Mouse (Mus musculus): Measurements from ENCODE around the gene Klk9. TPM values are rescaled to one million over a fixed set of nuclear protein-coding genes. Genes with fewer than 3 reads are reported as not detected.

The Klk9 gene
- not detected for polyA plus RNA-seq (2017; shearing (Covaris generic))

GRCm38 (mm10) chr7:43791591-43791990 is at the start of gene Klk9:
Gene Klk9, plus strand, starts transcription at chr7:43791891.

GRCm38 (mm10) chr7:43768597-43768996 is 23.1 kb upstream of the Klk9 start, which contains the start of gene Klk12:
Gene Klk12, plus strand, starts transcription at chr7:43768897.

DNA sequence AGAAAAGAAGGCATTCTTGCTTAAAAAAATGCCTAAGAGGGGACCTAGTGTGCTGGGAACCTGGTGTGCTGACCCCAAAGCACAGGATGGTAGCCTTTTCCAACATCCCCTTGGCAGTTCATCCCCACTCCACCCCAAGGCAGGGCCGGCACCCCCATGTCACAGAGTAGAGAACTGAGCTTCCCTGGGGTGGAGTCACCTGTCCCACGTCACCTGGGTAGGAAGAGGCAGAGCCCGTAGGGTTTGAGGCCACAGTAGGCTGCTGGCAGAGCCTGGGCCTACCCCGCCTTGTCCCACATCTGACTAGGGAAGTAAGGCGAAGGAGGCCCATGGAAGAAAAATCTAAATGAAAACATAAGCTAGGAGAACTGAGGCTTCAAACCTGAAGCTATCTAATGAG is 17.3 kb upstream of the Klk9 start, which contains the start of gene Klk11:
Klk11 (plus strand) TSS at position 241 of the 400 bp plus-strand sequence.

GRCm38 (mm10) chr7:43780746-43781145 is 10.9 kb upstream of the Klk9 start, which contains the start of gene Klk10:
Gene Klk10, plus strand, starts transcription at chr7:43781035.

DNA sequence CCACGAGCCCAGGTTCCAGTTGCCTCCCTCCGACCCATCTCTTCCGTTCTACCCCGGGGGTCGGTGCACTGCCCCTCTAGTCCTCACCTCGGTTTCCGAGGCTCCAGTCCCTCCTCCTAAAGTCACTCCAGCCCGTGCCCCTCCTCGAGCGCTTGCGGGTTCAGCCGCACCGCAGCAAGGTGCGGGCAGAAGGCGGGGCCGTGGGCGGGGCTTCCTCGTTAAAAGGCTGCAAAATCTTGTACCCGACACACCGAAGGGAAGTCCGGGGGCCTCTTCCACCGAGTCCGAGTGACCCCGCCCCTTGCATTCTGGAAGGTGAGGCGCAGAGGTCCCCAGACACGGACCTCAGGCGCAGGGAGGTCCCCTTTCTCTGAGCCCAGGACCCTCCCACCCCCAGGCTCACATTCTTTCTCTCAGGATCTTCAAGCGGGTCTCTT is 5.7 kb downstream of the Klk9 start, which contains the start of gene Klk8:
Klk8 (plus strand) TSS at position 245 of the 437 bp plus-strand sequence.

DNA sequence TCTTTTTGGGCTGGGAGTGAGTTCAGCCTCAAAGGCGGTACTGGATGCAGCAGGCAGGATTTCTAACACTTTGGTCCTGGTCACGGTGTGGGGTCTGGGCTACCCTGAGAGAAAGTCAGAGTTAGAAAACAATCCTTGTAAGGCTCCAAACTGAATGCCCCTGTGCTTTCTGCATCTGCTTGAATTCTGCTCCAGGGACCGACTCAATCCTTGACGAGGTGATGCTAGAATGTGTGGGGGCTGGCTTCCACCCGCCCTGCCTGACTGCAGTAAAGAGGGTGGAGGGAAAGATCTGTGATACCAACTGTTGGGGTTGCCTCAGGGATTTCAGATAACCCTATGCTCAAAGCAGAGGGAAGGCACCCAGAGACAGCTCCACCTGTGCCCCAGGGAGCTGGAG is 19.3 kb downstream of the Klk9 start, which contains the start of gene Klk7:
Klk7 (plus strand) TSS at position 301 of the 400 bp plus-strand sequence.

GRCm38 (mm10) chr7:43824199-43824598 is 32.5 kb downstream of the Klk9 start, which contains the start of gene Klk6:
Gene Klk6, plus strand, starts transcription at chr7:43824499.

GRCm38 (mm10) chr7:43841701-43842100 is 50.0 kb downstream of the Klk9 start, which contains the start of gene Klk5:
Gene Klk5, plus strand, starts transcription at chr7:43841971.

Other genes starting within 250 kb of the Klk9 start
- not detected for gene Cd33, start 247.5 kb upstream of the Klk9 start, polyA plus RNA-seq (2017; shearing (Covaris generic))
- 2.3 TPM for gene Zfp658, start 229.6 kb upstream of the Klk9 start, polyA plus RNA-seq (2017; shearing (Covaris generic))
- gene Zfp719, start 212.3 kb upstream of the Klk9 start, polyA plus RNA-seq (2017; shearing (Covaris generic)) = 4.0 TPM
- not detected for gene Zfp819, start 184.7 kb upstream of the Klk9 start, polyA plus RNA-seq (2017; shearing (Covaris generic))
- gene Ceacam18, start 157.2 kb upstream of the Klk9 start, polyA plus RNA-seq (2017; shearing (Covaris generic)) = not detected
- 0.34 TPM for gene Siglece, start 131.7 kb upstream of the Klk9 start, polyA plus RNA-seq (2017; shearing (Covaris generic))
- 4.2 TPM for gene Ctu1, start 119.9 kb upstream of the Klk9 start, polyA plus RNA-seq (2017; shearing (Covaris generic))
- gene Klk14, start 101.5 kb upstream of the Klk9 start, polyA plus RNA-seq (2017; shearing (Covaris generic)) = not detected
- gene Klk13, start 79.3 kb upstream of the Klk9 start, polyA plus RNA-seq (2017; shearing (Covaris generic)) = not detected
- gene Klk12, start 23.0 kb upstream of the Klk9 start, polyA plus RNA-seq (2017; shearing (Covaris generic)) = not detected
- not detected for gene Klk11, start 17.3 kb upstream of the Klk9 start, polyA plus RNA-seq (2017; shearing (Covaris generic))
- gene Klk10, start 10.9 kb upstream of the Klk9 start, polyA plus RNA-seq (2017; shearing (Covaris generic)) = not detected
- 48.5 TPM for gene Klk8, start 5.7 kb downstream of the Klk9 start, polyA plus RNA-seq (2017; shearing (Covaris generic))
- gene Klk7, start 19.4 kb downstream of the Klk9 start, polyA plus RNA-seq (2017; shearing (Covaris generic)) = not detected
- not detected for gene Klk6, start 32.6 kb downstream of the Klk9 start, polyA plus RNA-seq (2017; shearing (Covaris generic))
- gene Klk5, start 50.1 kb downstream of the Klk9 start, polyA plus RNA-seq (2017; shearing (Covaris generic)) = not detected
- gene Klk4, start 89.3 kb downstream of the Klk9 start, polyA plus RNA-seq (2017; shearing (Covaris generic)) = not detected
- gene Klk15, start 141.8 kb downstream of the Klk9 start, polyA plus RNA-seq (2017; shearing (Covaris generic)) = not detected
- not detected for gene Klk1b8, start 158.8 kb downstream of the Klk9 start, polyA plus RNA-seq (2017; shearing (Covaris generic))
- not detected for gene Klk1b1, start 174.9 kb downstream of the Klk9 start, polyA plus RNA-seq (2017; shearing (Covaris generic))
- not detected for gene Klk1b9, start 184.2 kb downstream of the Klk9 start, polyA plus RNA-seq (2017; shearing (Covaris generic))
- not detected for gene Klk1b11, start 204.0 kb downstream of the Klk9 start, polyA plus RNA-seq (2017; shearing (Covaris generic))
- not detected for gene Klk1b26, start 220.3 kb downstream of the Klk9 start, polyA plus RNA-seq (2017; shearing (Covaris generic))

Data from effector memory CD4-positive, alpha-beta T cell, adult 5 months (primary cell).